Mouse (Mus musculus): ENCODE data around the gene Lin52. TPM values are rescaled to one million over a fixed set of nuclear protein-coding genes. Genes with fewer than 3 reads are reported as not detected.
"Not testable (repeated sequence)": the region's sequence is repeated elsewhere in the genome, so short reads cannot be mapped to it uniquely, and the experiment has no call there.

The Lin52 gene
- total RNA-seq, 2 experiments from 2014 or later = 10.2 to 12.2 TPM

DNA sequence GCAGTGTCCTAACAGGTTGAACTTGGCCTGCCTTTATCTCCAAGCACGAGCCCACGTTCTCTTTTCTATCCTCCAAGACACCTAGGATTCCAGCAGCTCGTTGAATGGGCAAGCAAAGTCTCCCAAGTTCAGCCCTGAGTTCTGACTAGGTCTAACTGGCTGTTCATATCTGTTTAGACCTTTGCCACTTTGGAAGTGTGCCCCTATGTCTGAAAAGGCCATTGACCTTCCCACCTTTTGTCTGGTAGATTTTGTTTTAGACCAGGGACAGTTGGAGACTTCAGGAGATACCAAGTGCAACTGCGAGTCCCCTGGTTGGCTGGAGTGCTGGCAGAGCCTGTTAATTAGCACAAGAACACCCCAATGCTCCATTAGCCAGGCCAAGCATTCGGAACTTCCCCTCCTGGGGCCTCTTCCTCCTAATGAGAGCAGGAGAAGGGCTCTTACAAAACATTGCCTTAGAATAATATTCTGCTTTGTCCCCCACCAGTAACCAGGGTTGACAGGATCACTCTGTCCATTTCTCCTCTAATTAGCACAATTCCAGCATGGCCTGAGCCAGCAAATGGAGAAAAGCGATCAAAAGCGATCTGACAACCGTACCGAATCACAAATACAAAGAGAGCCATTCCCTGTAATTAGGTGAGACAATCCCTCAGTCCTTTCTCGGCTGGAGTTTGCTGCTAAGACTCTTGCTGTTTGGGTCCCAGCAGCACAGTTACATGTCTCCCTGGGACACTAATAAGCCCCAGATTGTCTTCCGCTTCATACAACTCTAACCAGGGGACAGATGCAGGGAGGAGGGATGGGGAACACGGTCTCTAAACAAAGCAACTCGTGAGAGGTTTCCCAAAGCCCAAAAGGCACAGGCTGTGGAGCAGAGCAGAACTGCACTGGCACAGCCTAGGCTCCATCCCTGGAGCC lies 80.9 kb downstream of the Lin52 start:
- intact Hi-C loops (cut with DNase I) = no loop called here
- no peak for DNase-seq (ENCODE audit: low spot score)

DNA sequence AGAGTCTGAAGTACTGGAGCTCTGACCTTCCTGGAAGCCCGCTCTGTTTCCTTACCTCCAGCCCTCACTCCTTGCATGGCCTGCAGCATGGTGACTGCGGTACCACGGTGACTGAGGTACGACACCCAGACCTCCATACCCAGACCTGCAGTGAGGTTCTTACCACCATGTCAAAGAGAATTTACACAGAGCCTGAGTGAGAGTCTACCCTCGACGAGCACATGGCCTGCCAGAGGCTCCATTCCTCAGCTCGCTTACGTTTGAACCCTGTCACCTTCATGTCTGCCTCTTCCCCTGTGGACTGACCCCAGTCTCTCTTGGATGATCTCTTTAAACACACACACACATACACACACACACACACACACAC lies 81.6 kb downstream of the Lin52 start:
- intact Hi-C loops (cut with DNase I) = no loop called here
- no peak for DNase-seq (ENCODE audit: low spot score)

DNA sequence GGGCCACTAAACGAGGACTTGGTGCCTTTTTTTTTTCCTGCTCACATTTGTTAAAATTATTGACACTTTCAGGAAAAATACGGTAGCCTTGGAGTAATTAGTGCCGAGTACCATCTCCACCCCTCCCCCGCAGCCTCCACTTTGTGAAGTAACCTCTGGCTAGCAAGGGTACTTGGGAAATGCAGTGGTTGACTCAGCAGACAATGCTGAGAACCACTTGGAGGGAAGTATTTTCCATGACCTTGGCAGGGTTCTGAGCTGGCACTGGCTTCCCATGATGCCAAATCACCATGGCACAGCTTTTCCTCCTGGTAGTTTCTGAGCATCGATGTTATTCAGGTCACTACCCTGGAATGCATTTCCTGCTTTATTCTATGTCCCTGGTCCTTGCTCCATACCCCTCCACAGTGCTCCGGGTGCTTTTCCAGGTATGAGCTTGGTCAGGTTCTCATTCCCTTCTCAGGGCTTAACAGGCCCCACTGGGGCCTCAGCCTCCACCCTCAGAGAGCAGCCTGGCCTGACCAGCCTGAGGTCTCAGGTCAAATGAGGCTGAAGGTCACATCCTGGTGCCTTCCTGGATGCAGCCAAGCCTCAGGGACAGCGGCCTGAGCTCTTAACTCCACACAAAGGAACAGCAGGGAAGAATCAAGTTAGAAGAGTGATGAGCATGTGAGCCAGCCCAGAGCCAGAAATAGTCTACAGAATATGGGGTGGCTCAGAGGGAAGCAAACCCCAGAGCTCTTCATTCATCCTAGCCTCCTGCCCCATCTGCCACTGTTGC lies 82.7 kb downstream of the Lin52 start:
- no peak for DNase-seq (ENCODE audit: low spot score)
- intact Hi-C loops (cut with DNase I) = no loop called here

DNA sequence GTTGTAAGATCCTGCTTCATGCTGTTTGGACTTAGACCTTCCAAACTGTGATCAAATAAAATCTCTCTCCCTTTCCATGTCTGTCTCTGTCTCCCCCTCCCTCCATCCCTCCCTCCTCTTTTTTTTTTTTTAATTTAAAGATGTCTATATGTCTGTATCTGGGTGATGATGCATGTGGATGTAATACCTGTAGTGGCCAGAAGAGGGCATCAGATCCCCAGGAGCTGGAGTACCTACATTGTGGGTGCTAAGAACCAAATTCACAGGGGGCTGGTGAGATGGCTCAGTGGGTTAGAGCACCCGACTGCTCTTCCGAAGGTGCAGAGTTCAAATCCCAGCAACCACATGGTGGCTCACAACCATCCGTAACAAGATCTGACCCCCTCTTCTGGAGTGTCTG lies 88.3 kb downstream of the Lin52 start:
- DNase-seq (ENCODE audit: low spot score); intact Hi-C loops (cut with DNase I): not testable (repeated sequence)

DNA sequence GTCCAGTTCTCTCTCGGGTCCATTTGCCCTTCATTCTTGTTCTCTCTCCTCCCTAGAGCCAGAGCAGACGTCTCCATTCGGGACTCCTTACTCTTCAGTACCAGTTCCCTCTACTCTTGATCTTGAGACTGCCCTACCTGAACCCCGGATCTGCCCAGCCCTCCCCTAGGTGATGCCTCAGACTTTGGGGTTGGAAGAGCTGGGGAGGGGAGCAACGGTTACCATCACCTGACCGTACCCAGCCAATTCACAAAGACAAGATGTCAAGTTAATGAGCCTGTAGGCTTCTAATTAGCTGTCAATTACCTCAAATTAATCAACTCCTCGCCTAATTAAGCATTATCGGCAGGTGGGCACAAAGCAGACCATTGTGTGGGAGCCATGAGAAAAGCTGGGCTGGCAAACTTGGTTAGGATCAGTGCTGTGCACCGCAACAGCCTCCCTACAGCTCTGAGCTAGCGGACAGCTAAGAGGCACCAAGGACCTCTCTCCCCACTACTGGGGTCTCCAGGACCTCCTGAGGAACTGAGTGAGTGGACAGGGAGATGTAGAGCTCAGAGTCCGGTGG lies 90.3 kb downstream of the Lin52 start:
- no peak for DNase-seq (ENCODE audit: low spot score)
- intact Hi-C loops (cut with DNase I) = no loop called here

DNA sequence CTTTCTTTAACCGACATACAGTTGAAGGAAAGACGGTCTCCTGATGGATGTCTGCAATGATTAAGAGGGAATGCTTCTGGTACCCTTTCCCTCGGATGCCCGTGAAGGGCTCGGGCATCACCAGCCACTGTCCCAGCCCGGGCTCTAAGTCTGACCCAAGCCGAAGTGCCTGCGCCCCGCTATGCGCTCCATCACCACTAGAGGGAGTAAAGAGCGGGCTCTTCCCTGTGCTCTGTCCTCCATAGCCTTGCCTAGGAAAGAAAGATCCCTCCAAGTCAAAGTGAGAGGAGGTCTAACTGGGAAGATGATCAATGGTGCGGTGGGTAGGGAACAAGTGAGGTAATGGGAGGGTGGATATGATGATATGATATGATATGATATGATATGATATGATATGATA lies 94.8 kb downstream of the Lin52 start:
- intact Hi-C loops (cut with DNase I) = loop anchor here (5.0 kb wide), 1 partner anchor 79 kb away; no protein-coding TSS in a partner anchor
- DNase-seq (ENCODE audit: low spot score) = no peak

DNA sequence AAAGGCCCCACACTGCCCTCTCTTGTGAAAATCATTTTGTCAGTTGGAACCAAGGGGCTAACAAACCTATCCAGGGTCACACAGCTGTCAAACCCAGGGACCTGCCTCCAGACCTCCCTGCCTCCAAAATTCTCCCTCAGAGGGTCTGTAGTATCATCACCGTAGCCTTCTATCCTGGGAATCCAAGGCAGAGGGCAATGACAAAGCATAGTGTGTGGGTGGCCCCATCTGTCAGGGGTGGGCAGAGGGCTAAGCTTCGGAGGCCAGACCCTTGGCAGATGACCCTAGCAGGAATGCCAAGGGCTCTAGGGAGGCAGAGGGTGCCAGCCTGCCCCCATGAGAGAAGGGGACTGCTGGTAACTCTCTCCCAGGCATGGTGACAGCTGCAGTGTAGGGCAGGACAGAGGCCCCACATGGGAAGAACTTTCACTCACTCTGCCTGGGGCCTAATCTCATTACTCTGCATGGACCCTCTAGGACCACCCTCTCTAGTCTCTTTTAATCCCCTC lies 95.4 kb downstream of the Lin52 start:
- no peak for DNase-seq (ENCODE audit: low spot score)
- intact Hi-C loops (cut with DNase I) = loop anchor here (5.0 kb wide), 1 partner anchor 79 kb away; no protein-coding TSS in a partner anchor

DNA sequence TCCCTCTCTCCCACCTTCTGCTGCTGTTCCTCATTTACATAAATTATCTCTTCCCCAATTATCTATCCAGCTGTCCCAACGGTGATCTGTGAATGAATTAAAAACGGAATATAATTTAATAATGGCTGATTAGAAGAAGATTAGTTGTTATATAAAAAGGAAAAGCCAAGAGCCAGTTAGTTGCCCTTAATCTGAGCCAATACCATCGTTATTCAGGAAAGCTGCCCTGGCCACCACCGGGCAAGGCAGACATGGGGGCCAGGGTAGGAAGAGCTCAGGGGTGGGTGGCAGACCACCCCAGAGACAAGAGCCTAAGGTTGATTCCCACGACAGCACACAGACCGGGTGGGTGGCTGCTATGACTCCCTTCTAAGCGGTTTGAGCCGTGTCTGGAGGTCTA lies 97.0 kb downstream of the Lin52 start:
- intact Hi-C loops (cut with DNase I) = loop anchor here (5.0 kb wide), 1 partner anchor 81 kb away; no protein-coding TSS in a partner anchor
- DNase-seq (ENCODE audit: low spot score) = no peak

DNA sequence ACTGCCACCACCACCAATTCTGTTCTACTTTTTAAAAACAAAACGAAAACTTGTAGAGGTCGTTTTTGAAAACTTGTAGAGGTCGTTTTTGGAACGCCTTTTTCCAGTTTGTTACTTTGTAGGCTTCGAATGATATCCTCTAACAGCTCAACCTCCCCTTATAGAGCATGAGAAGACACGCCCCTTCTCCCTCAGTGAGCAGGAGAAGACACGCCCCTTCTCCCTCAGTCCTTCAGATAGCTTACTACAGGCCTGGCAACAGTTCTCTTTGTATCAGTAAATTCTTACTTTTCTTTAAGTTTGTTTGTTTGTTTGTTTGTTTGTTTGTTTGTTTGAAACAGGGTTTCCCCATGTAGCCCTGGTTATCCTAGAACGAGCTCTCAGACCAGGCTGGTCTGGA lies 104.0 kb downstream of the Lin52 start:
- DNase-seq (ENCODE audit: low spot score) = no peak
- intact Hi-C loops (cut with DNase I) = no loop called here

DNA sequence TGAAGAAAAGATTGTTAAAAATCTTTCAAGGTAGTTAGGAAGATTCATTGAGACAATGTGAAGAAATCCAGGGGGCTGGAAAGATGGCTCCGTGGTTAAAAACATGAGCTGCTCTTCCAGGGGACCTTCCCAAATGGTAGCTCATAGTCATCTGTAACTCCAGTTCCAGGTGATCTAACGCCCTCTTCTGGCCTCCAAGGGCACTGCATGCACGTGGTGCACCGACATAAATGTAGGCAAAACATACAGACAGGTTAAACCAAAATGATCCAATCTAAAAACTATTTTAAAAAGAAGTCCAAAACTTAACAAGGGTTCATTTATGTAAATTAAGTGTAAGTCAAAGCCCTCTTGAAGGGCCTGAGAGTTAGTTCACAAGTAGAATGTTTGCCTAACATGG lies 111.3 kb downstream of the Lin52 start:
- intact Hi-C loops (cut with DNase I) = no loop called here
- no peak for DNase-seq (ENCODE audit: low spot score)

DNA sequence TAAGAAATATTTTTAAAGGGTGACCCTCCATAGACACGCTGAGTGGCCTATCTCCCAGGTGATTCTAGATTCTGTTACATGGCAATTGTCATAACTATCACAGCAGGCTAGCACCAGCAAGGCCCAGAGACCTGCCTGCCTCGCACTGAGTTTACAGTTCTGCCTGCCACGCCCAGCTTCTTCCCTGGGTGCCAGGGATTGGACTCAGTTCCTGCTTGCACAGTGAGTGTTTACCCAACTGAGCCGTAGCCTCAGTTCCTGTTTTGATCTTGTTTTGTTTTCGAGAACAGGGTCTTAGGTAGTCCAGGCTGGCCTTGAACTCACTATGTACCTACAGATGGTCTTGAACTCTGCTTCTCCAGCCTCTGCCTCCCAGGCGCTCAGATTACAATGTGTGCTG lies 116.4 kb downstream of the Lin52 start:
- DNase-seq (ENCODE audit: low spot score) = no peak

DNA sequence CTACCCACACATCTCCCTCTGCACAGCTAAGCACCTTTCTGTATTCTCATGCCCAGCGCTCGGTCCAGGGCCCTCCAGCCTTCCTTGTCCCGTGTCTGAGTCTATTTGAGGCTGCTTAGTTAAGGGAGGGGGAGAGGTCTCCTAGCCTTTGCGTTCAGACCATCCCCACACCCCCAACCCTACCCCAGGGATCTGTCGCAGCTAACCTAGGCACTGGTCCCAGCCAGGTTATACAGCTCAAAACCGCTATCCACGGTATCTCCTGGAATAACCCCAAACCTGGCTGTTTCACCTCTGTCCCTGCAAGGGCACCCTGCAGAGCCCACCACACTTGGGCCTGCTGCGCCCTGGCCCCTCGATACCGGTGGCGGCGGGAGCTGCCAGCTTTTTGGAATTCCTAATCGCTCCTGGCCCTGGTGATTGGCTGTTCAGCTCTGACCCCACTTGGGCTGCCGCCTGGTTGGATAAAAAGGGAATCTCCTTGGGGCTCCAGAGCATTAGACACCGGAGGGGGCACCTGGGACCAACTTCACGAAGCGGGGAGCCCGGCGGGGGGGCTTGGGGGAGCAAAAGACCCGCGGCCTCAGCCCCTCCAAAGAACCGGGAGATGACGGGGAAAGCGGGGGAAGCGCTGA lies 118.2 kb downstream of the Lin52 start, which contains the start of gene Vsx2:
Vsx2 (plus strand) TSS at position 427 of the 635 bp plus-strand sequence.
- intact Hi-C loops (cut with DNase I) = no loop called here
- DNase-seq (ENCODE audit: low spot score) = no peak

More for the DNA sequence above, 116.4 kb downstream of the Lin52 start:
- intact Hi-C loops (cut with DNase I) = no loop called here

DNA sequence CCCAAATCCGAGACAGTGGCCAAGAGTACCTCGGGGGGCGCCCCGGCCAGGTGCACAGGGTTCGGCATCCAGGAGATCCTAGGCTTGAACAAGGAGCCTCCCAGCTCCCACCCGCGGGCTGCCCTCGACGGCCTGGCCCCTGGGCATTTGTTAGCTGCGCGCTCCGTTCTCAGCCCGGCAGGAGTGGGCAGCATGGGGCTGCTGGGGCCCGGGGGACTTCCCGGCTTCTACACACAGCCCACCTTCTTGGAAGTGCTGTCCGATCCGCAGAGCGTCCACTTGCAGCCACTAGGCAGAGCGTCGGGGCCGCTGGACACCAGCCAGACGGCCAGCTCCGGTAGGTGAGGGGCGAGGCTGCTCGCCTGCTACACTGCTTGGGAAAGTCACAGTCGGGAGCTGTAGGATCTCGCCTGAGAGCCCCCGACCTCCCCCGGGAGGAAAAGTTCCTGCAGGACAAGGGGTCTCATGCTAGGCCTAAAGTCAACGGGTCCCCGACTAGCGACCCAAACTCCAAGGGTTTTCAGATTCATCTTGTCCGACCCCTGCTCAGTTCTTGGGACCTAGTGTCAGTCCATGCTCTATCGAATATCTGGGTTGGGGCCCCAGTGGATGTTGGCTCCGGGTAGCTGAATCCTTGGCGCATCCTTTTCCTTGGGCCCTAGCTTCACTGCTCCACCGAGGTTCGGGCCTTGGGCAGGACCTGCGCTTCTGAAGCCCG lies 118.9 kb downstream of the Lin52 start:
- no peak for DNase-seq (ENCODE audit: low spot score)
- intact Hi-C loops (cut with DNase I) = no loop called here

DNA sequence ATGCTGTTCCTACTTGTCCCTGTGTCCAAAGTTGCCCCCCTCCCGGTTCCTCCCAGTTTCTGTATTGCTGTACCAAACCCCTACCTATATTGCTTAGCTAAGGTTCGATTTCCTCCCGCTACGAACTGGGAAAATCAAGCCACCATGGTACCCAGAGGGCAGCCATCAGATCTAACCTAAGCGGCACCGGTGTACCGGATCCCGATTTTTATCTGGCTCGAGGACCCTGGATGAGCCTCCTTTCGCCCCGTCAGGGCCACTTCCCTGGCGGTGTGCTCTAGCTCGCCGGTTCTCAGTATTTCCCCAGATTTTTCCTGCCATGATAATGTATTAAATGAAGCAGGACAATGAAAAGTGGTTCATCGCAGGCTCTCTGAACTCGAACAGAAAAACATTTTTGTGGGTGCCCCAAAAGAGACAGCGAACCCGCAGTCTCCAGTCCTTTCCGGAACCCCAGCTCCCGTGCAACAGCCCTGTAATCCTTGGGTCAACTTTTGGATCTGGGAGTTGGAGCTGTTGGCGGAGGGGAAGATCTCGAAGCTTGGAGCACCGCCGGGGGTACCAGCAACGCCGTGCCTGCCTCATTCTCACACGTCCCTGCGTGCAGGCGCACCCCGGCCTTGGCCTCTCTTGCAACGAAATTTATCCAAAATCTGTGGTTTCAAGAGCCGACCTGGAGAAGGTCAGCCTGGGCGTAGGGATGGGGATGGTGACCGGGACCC lies 119.6 kb downstream of the Lin52 start:
- DNase-seq (ENCODE audit: low spot score) = no peak
- intact Hi-C loops (cut with DNase I) = no loop called here

DNA sequence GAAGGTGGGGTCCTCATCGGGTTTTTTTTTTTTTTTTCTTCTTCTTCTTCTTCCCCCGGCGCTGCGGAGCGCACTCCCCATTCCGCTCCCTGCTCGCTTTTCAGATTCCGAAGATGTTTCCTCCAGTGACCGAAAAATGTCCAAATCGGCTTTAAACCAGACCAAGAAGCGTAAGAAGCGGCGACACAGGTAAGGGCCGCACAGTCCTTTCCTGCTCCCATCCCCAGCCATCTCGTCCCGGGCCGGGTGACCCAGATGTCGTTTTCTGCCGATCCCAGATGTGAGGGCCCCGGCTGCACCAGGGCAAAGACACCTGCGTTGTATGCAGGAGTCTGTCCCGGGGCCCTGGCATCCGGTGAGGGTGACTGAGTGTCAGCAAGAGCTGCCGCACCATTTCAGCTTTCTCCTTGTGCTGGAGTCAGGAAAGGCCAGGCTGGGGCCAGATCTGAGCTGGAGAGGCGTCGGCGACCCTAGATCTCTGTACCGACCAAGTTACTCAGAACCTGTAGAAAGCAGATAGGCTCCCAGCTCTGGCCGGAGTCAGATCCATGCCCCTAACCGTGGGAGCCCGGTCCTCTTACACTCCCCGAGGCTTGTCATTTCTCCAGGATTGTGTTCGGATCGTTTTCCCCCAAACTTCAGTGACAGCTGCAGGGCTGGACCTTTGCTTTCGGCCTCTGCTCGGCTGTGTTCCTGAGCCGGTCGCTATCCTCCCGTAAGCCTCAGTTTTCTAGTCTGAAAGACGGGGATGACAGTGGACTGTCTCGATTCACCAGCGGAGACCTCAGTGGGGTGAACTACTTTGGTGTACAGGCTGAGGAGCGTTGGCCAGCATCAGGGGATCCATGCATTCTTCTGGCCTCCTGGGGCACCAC lies 120.5 kb downstream of the Lin52 start:
- intact Hi-C loops (cut with DNase I) = no loop called here
- DNase-seq (ENCODE audit: low spot score) = no peak

DNA sequence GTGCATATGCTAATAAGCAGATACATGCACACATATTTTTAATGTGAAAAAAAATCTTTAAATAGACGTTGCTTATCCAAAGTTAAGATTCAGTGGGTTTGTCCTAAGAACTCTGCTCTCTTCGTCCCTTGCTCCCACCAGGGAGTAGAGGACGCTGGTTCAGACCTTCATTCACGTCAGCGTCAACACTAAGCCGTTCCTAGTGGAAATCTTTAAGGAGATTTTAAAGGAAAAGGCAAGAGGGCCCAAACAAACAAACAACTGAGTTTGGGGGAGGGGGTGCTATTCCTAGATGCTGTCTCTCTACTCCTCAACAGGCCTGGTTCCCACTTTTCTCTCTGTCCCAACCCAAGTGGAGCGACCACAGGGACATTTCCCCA lies 121.1 kb downstream of the Lin52 start:
- no peak for DNase-seq (ENCODE audit: low spot score)
- intact Hi-C loops (cut with DNase I) = no loop called here

DNA sequence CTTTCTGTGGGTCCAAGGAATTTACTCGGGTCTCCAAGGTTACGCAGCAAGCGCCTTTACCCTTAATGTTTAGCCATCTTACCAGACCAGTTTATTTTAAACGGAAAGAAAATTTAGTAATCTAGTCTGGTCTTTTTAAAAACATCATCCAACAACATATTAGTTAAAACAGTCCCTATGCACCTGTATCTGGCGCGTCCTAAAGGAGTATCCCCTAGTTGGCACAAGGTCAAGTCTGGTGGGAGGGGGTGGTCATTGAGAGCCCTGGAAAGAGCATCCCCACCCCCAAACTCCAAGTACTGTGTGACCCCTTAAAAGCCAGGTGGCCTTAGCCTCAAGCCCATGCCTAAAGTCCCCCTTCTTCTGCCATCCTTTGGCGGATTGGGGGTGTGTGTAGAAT lies 121.9 kb downstream of the Lin52 start:
- intact Hi-C loops (cut with DNase I) = no loop called here
- no peak for DNase-seq (ENCODE audit: low spot score)

All from heart, postnatal 25 days (tissue).